Mouse (Mus musculus): ENCODE data around the gene Map3k6. TPM values are rescaled to one million over a fixed set of nuclear protein-coding genes. Genes with fewer than 3 reads are reported as not detected.
A peak's percentile ranks its signal among the peaks of the same experiment; 100 is the strongest.

Gene Map3k6
- polyA plus RNA-seq, 1 experiment from 2014 or later, result 3.4 TPM

- no peak for ATAC-seq (ENCODE audit: insufficient number of reproducible peaks, insufficient read depth, low FRiP score, low read depth)
- Histone ChIP-seq H3K4me2 (replicated peaks; ENCODE audit: low read depth, low read length) (no peak overlapping the region), H3K4me1 (ENCODE audit: control insufficient read depth, insufficient read depth, low read length) (peaks cover 5% of the 10 kb centered on the region; the same call in 1 of the 2 replicates), H3K36me3 (ENCODE audit: control insufficient read depth, insufficient read depth, low read length) (no peaks in the 10 kb centered on the region), H3K27ac (ENCODE audit: low read length) (no peak overlapping the region), H3K9ac (replicated peaks; ENCODE audit: low read depth, low read length) (no peak overlapping the region), H3K4me3 (ENCODE audit: low read depth, low read length) (no peak overlapping the region), H3K27me3 (ENCODE audit: control insufficient read depth, insufficient read depth, low read length) (no peaks in the 10 kb centered on the region), H3K9me3 (ENCODE audit: control insufficient read depth, low read depth, low read length) (no peaks in the 10 kb centered on the region)
- 86% methylated on average over 8 of the region's 8 CpGs for WGBS
Measured at GRCm38 (mm10) chr4:133221701-133222100, 18.9 kb upstream of the Map3k6 start.

DNA sequence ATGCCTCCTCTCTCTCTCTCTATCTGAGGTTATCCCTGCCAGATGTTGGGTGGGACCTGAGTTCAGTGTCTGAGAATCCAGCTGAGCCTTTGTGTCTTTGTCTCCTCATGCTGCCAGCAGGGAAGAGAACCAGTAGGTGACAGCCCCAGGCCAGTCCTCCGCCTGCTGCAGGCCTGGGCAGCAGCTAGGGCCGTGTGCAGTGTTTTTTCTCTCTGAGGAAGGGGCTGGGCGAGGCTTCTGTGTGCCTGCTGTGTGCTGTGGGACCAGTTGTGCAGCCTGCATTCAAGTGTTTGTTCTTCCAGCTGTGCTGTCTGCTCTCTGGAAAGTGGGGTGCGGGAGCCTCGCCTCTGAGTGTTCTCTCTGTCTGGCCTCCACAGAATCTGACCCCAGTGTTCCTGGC, 16.7 kb upstream of the Map3k6 start:
- Histone ChIP-seq H3K9me3 (ENCODE audit: control insufficient read depth, low read depth, low read length) (no peaks in the 10 kb centered on the region), H3K4me1 (ENCODE audit: control insufficient read depth, insufficient read depth, low read length) (peaks cover 5% of the 10 kb centered on the region; the same call in 1 of the 2 replicates), H3K4me3 (ENCODE audit: low read depth, low read length) (no peak overlapping the region), H3K9ac (replicated peaks; ENCODE audit: low read depth, low read length) (no peak overlapping the region), H3K4me2 (replicated peaks; ENCODE audit: low read depth, low read length) (no peak overlapping the region), H3K27ac (ENCODE audit: low read length) (peak overlapping the region; percentile 44), H3K27me3 (ENCODE audit: control insufficient read depth, insufficient read depth, low read length) (no peaks in the 10 kb centered on the region), H3K36me3 (ENCODE audit: control insufficient read depth, insufficient read depth, low read length) (no peaks in the 10 kb centered on the region)
- 54% methylated on average over 5 of the region's 5 CpGs for WGBS
- peak; percentile 47; the same call in 1 of the 2 replicates for ATAC-seq (ENCODE audit: insufficient number of reproducible peaks, insufficient read depth, low FRiP score, low read depth)

GRCm38 (mm10) chr4:133226073-133226472, 14.5 kb upstream of the Map3k6 start:
- Histone ChIP-seq H3K9ac (replicated peaks; ENCODE audit: low read depth, low read length) (no peak overlapping the region), H3K27ac (ENCODE audit: low read length) (no peak overlapping the region), H3K36me3 (ENCODE audit: control insufficient read depth, insufficient read depth, low read length) (no peaks in the 10 kb centered on the region), H3K9me3 (ENCODE audit: control insufficient read depth, low read depth, low read length) (no peaks in the 10 kb centered on the region), H3K4me2 (replicated peaks; ENCODE audit: low read depth, low read length) (no peak overlapping the region), H3K4me1 (ENCODE audit: control insufficient read depth, insufficient read depth, low read length) (no peaks in the 10 kb centered on the region; the same call in 1 of the 2 replicates), H3K4me3 (ENCODE audit: low read depth, low read length) (no peak overlapping the region), H3K27me3 (ENCODE audit: control insufficient read depth, insufficient read depth, low read length) (no peaks in the 10 kb centered on the region)
- ATAC-seq (ENCODE audit: insufficient number of reproducible peaks, insufficient read depth, low FRiP score, low read depth), result no peak
- WGBS, result 78% methylated on average over 10 of the region's 10 CpGs

GRCm38 (mm10) chr4:133227636-133228035, 13.0 kb upstream of the Map3k6 start:
- no peaks in the 10 kb centered on the region for H3K27me3 ChIP-seq (ENCODE audit: control insufficient read depth, insufficient read depth, low read length)
- 74% methylated on average over 8 of the region's 8 CpGs for WGBS
- H3K36me3 ChIP-seq (ENCODE audit: control insufficient read depth, insufficient read depth, low read length), result no peaks in the 10 kb centered on the region
- H3K4me2 ChIP-seq (replicated peaks; ENCODE audit: low read depth, low read length), result no peak overlapping the region
- ATAC-seq (ENCODE audit: insufficient number of reproducible peaks, insufficient read depth, low FRiP score, low read depth), result no peak
- H3K9me3 ChIP-seq (ENCODE audit: control insufficient read depth, low read depth, low read length), result no peaks in the 10 kb centered on the region
- no peaks in the 10 kb centered on the region; the same call in 1 of the 2 replicates for H3K4me1 ChIP-seq (ENCODE audit: control insufficient read depth, insufficient read depth, low read length)
- no peak overlapping the region for H3K4me3 ChIP-seq (ENCODE audit: low read depth, low read length)
- no peak overlapping the region for H3K27ac ChIP-seq (ENCODE audit: low read length)
- no peak overlapping the region for H3K9ac ChIP-seq (replicated peaks; ENCODE audit: low read depth, low read length)

DNA sequence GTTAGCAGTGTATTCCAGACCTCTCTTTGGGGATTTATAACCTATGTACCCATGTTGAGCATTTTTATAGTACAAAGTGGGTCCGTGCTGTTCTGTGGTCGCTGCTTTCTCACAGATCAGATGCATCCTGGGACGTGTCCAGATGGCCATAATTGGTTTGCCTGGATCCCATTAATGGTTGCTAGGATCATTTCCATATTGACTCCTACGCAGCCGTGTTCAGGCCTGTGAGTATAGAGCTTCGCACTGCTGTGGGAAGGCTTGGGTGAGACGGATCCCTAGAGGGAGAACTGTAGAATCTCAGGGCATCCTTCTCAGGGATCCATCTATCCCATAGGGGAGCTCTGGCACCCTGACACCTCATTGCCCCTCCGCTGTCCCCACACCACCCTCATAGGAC, 11.0 kb upstream of the Map3k6 start:
- 81% methylated on average over 8 of the region's 8 CpGs for WGBS

GRCm38 (mm10) chr4:133233285-133233976, 7.2 kb upstream of the Map3k6 start:
- Histone ChIP-seq H3K4me1 (ENCODE audit: control insufficient read depth, insufficient read depth, low read length) (no peaks in the 10 kb centered on the region), H3K36me3 (ENCODE audit: control insufficient read depth, insufficient read depth, low read length) (no peaks in the 10 kb centered on the region), H3K9me3 (ENCODE audit: control insufficient read depth, low read depth, low read length) (no peaks in the 10 kb centered on the region), H3K9ac (replicated peaks; ENCODE audit: low read depth, low read length) (no peak overlapping the region), H3K27ac (ENCODE audit: low read length) (no peak overlapping the region), H3K4me2 (replicated peaks; ENCODE audit: low read depth, low read length) (no peak overlapping the region), H3K27me3 (ENCODE audit: control insufficient read depth, insufficient read depth, low read length) (no peaks in the 10 kb centered on the region), H3K4me3 (ENCODE audit: low read depth, low read length) (no peak overlapping the region)
- no peak for ATAC-seq (ENCODE audit: insufficient number of reproducible peaks, insufficient read depth, low FRiP score, low read depth)
- 28% methylated on average over 10 of the region's 10 CpGs for WGBS

More for the DNA sequence above, 11.0 kb upstream of the Map3k6 start:
- Histone ChIP-seq H3K9me3 (ENCODE audit: control insufficient read depth, low read depth, low read length) (no peaks in the 10 kb centered on the region), H3K4me2 (replicated peaks; ENCODE audit: low read depth, low read length) (no peak overlapping the region), H3K9ac (replicated peaks; ENCODE audit: low read depth, low read length) (no peak overlapping the region), H3K4me3 (ENCODE audit: low read depth, low read length) (no peak overlapping the region), H3K27ac (ENCODE audit: low read length) (no peak overlapping the region), H3K36me3 (ENCODE audit: control insufficient read depth, insufficient read depth, low read length) (no peaks in the 10 kb centered on the region), H3K27me3 (ENCODE audit: control insufficient read depth, insufficient read depth, low read length) (no peaks in the 10 kb centered on the region), H3K4me1 (ENCODE audit: control insufficient read depth, insufficient read depth, low read length) (no peaks in the 10 kb centered on the region)
- ATAC-seq (ENCODE audit: insufficient number of reproducible peaks, insufficient read depth, low FRiP score, low read depth), result no peak

GRCm38 (mm10) chr4:133234771-133235170, 5.8 kb upstream of the Map3k6 start:
- no peaks in the 10 kb centered on the region for H3K9me3 ChIP-seq (ENCODE audit: control insufficient read depth, low read depth, low read length)
- H3K4me3 ChIP-seq (ENCODE audit: low read depth, low read length), result no peak overlapping the region
- no peak overlapping the region for H3K27ac ChIP-seq (ENCODE audit: low read length)
- H3K36me3 ChIP-seq (ENCODE audit: control insufficient read depth, insufficient read depth, low read length), result no peaks in the 10 kb centered on the region
- H3K4me2 ChIP-seq (replicated peaks; ENCODE audit: low read depth, low read length), result no peak overlapping the region
- H3K27me3 ChIP-seq (ENCODE audit: control insufficient read depth, insufficient read depth, low read length), result no peaks in the 10 kb centered on the region
- H3K4me1 ChIP-seq (ENCODE audit: control insufficient read depth, insufficient read depth, low read length), result no peaks in the 10 kb centered on the region
- ATAC-seq (ENCODE audit: insufficient number of reproducible peaks, insufficient read depth, low FRiP score, low read depth), result no peak
- WGBS, result 44% methylated on average over 5 of the region's 5 CpGs
- no peak overlapping the region for H3K9ac ChIP-seq (replicated peaks; ENCODE audit: low read depth, low read length)

DNA sequence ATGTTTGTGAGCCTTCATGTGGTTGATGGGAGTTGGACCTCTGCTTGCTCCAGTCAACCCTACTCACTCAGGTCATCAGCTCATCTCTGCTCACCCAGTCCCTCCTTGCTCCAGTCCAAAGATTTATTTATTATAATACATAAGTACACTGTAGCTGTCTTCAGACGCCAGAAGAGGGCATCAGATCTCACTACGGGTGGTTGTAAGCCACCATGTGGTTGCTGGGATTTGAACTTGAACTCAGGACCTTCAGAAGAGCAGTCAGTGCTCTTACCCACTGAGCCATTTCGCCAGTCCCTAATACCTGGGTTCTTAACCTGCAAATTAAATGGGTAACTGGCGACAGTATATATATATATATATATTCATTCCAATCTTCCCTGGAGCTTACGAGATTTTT, 5.2 kb upstream of the Map3k6 start:
- H3K27me3 ChIP-seq (ENCODE audit: control insufficient read depth, insufficient read depth, low read length), result no peaks in the 10 kb centered on the region
- no peaks in the 10 kb centered on the region for H3K36me3 ChIP-seq (ENCODE audit: control insufficient read depth, insufficient read depth, low read length)
- peaks cover 1% of the 10 kb centered on the region; the same call in 1 of the 2 replicates for H3K4me1 ChIP-seq (ENCODE audit: control insufficient read depth, insufficient read depth, low read length)
- no peak overlapping the region for H3K4me2 ChIP-seq (replicated peaks; ENCODE audit: low read depth, low read length)
- H3K9me3 ChIP-seq (ENCODE audit: control insufficient read depth, low read depth, low read length), result no peaks in the 10 kb centered on the region
- H3K27ac ChIP-seq (ENCODE audit: low read length), result no peak overlapping the region
- no peak overlapping the region for H3K4me3 ChIP-seq (ENCODE audit: low read depth, low read length)
- ATAC-seq (ENCODE audit: insufficient number of reproducible peaks, insufficient read depth, low FRiP score, low read depth), result no peak
- WGBS, result 75% methylated on average over 5 of the region's 5 CpGs
- H3K9ac ChIP-seq (replicated peaks; ENCODE audit: low read depth, low read length), result no peak overlapping the region

DNA sequence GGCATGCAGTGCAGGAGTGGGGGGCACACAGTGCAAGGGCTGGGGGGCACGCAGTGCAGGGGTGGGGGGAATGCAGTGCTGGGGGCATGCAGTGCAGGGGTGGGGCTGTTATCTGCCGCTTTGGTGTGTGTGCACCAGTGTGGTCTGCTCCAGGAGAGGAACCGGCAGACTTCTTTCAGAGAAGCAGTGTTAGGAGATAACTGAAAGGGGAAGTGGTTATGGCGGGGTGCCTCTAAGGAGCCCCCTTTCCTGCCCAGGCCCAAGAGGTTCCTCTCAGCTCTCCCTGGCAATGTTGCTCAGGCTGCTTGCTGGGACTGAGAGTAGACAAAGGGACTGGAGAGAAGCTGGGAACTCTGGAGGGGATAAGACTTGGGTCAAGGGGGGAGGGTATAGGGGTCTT, 2.7 kb upstream of the Map3k6 start:
- no peak overlapping the region for H3K9ac ChIP-seq (replicated peaks; ENCODE audit: low read depth, low read length)
- no peaks in the 10 kb centered on the region for H3K9me3 ChIP-seq (ENCODE audit: control insufficient read depth, low read depth, low read length)
- no peaks in the 10 kb centered on the region for H3K27me3 ChIP-seq (ENCODE audit: control insufficient read depth, insufficient read depth, low read length)
- H3K27ac ChIP-seq (ENCODE audit: low read length), result no peak overlapping the region
- H3K4me1 ChIP-seq (ENCODE audit: control insufficient read depth, insufficient read depth, low read length), result peaks cover 10% of the 10 kb centered on the region; the same call in 1 of the 2 replicates
- 69% methylated on average over 4 of the region's 4 CpGs for WGBS
- H3K4me2 ChIP-seq (replicated peaks; ENCODE audit: low read depth, low read length), result no peak overlapping the region
- H3K4me3 ChIP-seq (ENCODE audit: low read depth, low read length), result no peak overlapping the region
- H3K36me3 ChIP-seq (ENCODE audit: control insufficient read depth, insufficient read depth, low read length), result no peaks in the 10 kb centered on the region
- no peak for ATAC-seq (ENCODE audit: insufficient number of reproducible peaks, insufficient read depth, low FRiP score, low read depth)
